Mouse (Mus musculus) forebrain, embryonic 13.5 days (tissue): ENCODE measurements at regions not wholly inside any gene's neighbourhood (a gene's known extent, or its start where the extent isn't known, plus 50 kb on each side); places are given as distances from the start of the nearest gene placed in this dataset.
"Not testable (repeated sequence)": the region's sequence is repeated elsewhere in the genome, so short reads cannot be mapped to it uniquely, and the experiment has no call there.

Experiments used
- ATAC-seq: fragments of 200-750 bp; cut with Nextera tagmentation; 2 replicates; pipeline ENCODE4 v1.8.0; 2017
- H3K27ac ChIP-seq: fragments of 300-500 bp; sonication (generic); 2 replicates; pipeline ENCODE4 v1.5.1; 2015; ENCODE audit warnings: inconsistent platforms, mild to moderate bottlenecking, moderate library complexity
- H3K27me3 ChIP-seq: fragments of 300-500 bp; sonication (generic); 2 replicates; pipeline ENCODE4 v1.6.1; 2015; ENCODE audit warnings: mild to moderate bottlenecking, inconsistent platforms
- H3K36me3 ChIP-seq: fragments of 300-500 bp; sonication (generic); 2 replicates; pipeline ENCODE4 v1.6.1; 2015; ENCODE audit warnings: mild to moderate bottlenecking, inconsistent platforms; ENCODE audit not compliant: poor library complexity, severe bottlenecking
- H3K4me1 ChIP-seq: fragments of 300-500 bp; sonication (generic); 2 replicates; pipeline ENCODE4 v1.6.1; 2015; ENCODE audit warnings: inconsistent platforms
- H3K4me2 ChIP-seq: fragments of 300-500 bp; sonication (generic); 2 replicates; pipeline ENCODE4 v1.6.1; 2015; ENCODE audit warnings: inconsistent platforms, mild to moderate bottlenecking, moderate library complexity
- H3K4me3 ChIP-seq: fragments of 300-500 bp; sonication (generic); 2 replicates; pipeline ENCODE4 v1.5.1; 2015; ENCODE audit warnings: mild to moderate bottlenecking, inconsistent platforms
- H3K9ac ChIP-seq: fragments of 300-500 bp; sonication (generic); 2 replicates; pipeline ENCODE4 v1.6.1; 2015; ENCODE audit warnings: mild to moderate bottlenecking, inconsistent platforms
- H3K9me3 ChIP-seq: fragments of 300-500 bp; sonication (generic); replicated peaks from 2 replicates; pipeline ENCODE4 v1.6.1; 2016; ENCODE audit warnings: inconsistent platforms
- WGBS: fragments of 180-500 bp; shearing (Covaris S2); methylation state at CpG from one replicate; pipeline ENCODE4 v1.1.7; 2015; 5-methylcytosine and 5-hydroxymethylcytosine counted together

DNA sequence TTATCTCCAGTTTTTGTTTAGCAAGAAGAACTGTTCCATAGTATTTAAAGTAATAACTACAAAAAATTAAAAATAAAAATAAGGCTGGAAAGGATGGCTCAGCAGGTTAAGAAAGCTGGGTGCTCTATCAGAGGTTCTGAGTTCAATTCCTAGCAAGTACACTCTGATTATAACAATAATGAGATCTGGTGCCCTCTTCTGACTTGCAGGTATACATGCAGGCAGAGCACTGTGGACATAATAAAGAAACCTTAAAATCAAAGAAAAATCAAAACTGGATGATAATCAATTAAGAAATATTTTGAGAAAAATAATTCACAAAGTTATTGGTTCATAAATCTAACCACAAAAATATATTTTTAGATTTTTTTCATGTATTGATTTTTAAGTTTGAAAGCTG lies 346.7 kb upstream of the Cdh8 start:
- no peak for ATAC-seq

DNA sequence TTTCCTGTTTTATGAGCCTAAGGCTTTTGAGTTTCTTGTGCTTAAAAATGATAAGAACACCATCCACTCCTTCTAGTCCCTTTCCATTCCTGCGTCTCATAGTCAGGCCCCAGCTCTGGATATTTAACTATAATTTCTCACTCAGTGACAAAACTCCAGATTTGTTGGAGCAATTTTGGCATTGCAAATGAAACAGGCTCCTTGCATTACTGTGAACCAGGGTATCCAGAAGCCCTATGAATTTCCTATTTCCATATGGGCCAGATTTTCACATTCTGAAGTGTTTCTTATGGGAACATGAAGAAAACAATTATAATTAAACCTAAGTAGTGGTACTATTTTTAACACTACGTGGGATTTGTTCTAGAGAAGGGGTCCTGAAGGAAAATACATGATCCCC lies 319.9 kb upstream of the Cdh8 start:
- H3K9ac ChIP-seq, result no peak overlapping the region

More for the DNA sequence above, 346.7 kb upstream of the Cdh8 start:
- Histone ChIP-seq H3K4me1 (no peaks in the 10 kb centered on the region), H3K36me3 (no peaks in the 10 kb centered on the region), H3K9me3 (no peaks in the 10 kb centered on the region), H3K9ac (no peak overlapping the region), H3K27me3 (no peaks in the 10 kb centered on the region), H3K4me2 (no peak overlapping the region), H3K27ac (no peak overlapping the region), H3K4me3 (no peak overlapping the region)

DNA sequence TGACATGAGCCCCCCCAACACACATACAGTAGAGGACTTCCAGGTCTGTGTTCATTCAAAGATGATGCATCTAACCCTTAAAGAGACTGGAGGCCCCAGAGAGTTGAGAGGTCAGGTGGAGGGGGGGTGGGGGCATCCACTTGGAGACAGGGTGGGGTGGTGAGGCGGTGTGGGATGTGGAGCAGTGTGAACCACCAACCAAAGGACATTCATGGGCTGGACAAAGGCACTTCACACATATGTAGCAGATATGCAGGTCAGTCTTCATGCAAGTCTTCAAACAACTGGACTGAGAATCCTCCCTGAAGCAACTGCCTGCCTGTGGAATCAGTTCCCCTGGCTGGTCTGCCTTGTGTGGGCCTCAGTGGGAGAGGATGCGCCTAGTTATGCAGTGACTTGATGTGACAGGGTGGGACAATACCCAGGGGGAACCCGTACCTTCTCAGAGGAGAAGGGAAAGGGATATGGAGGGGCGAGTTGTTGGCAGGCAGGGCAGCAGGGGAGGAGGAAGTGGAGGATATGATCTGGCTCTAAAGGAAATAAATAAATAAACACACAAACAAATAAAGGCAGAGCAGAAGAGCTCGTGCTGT lies 308.5 kb upstream of the Cdh8 start:
- no peaks in the 10 kb centered on the region for H3K9me3 ChIP-seq
- no peak overlapping the region for H3K9ac ChIP-seq
- 0 out of 2 replicates have a peak, but pooled peaks have one; percentile 30 for ATAC-seq
- H3K27ac ChIP-seq, result no peak overlapping the region
- no peaks in the 10 kb centered on the region for H3K36me3 ChIP-seq
- H3K27me3 ChIP-seq, result no peaks in the 10 kb centered on the region
- H3K4me1 ChIP-seq, result no peaks in the 10 kb centered on the region
- H3K4me3 ChIP-seq, result no peak overlapping the region
- H3K4me2 ChIP-seq, result no peak overlapping the region
- 81% methylated on average over 5 of the region's 5 CpGs for WGBS

More for the DNA sequence above, 319.9 kb upstream of the Cdh8 start:
- Histone ChIP-seq H3K27ac (no peak overlapping the region), H3K36me3 (no peaks in the 10 kb centered on the region), H3K4me2 (no peak overlapping the region), H3K4me3 (no peak overlapping the region), H3K4me1 (no peaks in the 10 kb centered on the region), H3K27me3 (no peaks in the 10 kb centered on the region), H3K9me3 (no peaks in the 10 kb centered on the region)
- ATAC-seq, result no peak; the same call in 1 of the 2 replicates
- WGBS, result 90% methylated on average over 2 of the region's 2 CpGs

DNA sequence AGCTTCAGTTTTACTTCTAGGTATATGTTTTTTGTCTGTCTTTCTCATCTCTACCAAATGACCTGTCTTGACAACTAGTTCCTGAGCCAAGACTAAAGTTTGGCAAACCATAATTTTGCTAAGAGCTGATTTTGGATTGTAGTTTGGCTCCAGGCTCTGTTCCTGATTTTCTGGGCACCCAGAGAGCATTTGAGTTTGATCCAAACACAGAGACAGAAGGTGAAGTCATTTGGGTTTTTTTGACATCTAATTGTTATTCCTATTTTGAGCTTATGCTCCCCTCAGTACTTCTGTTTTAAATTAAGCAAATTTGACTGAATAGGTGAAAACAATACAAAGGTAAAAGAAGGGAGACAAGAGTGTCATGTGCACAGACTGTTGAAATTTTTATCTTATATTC lies 302.7 kb upstream of the Cdh8 start:
- no peaks in the 10 kb centered on the region for H3K27me3 ChIP-seq
- H3K9me3 ChIP-seq, result no peaks in the 10 kb centered on the region
- no peak for ATAC-seq
- no peak overlapping the region for H3K27ac ChIP-seq
- H3K36me3 ChIP-seq, result no peaks in the 10 kb centered on the region
- H3K4me3 ChIP-seq, result no peak overlapping the region
- H3K4me1 ChIP-seq, result no peaks in the 10 kb centered on the region
- H3K4me2 ChIP-seq, result no peak overlapping the region
- no peak overlapping the region for H3K9ac ChIP-seq

DNA sequence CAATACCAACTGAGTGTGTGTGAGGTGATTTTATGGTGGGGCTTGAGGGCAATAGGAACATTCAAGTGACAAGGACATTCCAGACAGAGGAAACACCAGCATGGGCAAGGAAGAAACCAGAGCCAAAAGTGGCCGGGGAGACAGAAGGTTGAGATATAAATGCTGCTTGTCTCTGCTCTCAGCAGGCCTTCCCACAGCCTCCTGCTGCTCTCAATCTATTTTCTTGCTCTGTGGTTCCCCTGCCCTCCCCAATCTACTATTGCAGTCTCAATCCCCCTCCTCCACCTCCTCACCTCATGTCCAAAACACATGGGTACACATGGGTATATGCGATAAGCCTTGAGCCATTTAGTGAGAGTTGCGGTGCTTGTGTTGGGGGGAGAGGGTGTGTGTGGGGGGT lies 265.4 kb upstream of the Cdh8 start:
- Histone ChIP-seq H3K9ac (no peak overlapping the region), H3K9me3 (no peaks in the 10 kb centered on the region), H3K27me3 (0 out of 2 replicates have a peak, but pooled peaks cover 3% of the 10 kb centered on the region), H3K27ac (no peak overlapping the region), H3K4me1 (peaks cover 6% of the 10 kb centered on the region; the same call in 1 of the 2 replicates), H3K4me3 (no peak overlapping the region), H3K4me2 (no peak overlapping the region), H3K36me3 (no peaks in the 10 kb centered on the region)
- no peak for ATAC-seq
- 69% methylated on average over 3 of the region's 3 CpGs for WGBS

DNA sequence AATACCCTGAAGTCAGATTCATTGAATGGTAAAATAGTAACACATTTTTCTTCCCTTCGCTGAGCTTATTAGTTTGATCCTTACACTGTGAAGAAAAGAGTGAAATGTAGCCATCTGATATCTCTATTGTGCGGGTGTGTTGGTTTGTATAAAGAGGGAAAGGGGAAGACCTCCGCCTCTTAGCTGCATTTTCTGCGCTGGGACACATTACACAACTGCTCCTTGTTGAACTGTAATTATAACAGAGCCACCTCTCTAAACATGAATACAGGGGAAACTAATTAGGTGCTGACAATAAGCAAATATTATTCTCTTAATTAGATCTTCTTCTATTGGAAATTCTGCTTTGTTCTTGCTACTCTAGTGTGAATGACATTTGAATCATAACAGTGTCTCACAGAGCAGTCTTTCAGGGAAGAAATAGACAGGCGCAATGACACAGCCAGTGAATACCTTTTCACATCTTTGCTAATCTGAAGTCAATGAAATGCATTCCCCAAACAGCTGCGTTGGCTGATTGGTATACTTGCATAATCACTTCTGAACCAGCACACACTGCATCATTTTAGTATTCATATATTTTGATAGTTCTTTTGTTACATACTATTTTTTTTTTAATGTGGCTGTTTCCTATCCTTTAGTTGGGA lies 263.1 kb upstream of the Cdh8 start:
- not testable (repeated sequence) for H3K4me2 ChIP-seq, H3K27me3 ChIP-seq, H3K4me1 ChIP-seq, H3K27ac ChIP-seq, H3K4me3 ChIP-seq, H3K9ac ChIP-seq, H3K9me3 ChIP-seq, H3K36me3 ChIP-seq
- peak; percentile 89 for ATAC-seq
- 11% methylated on average over 6 of the region's 6 CpGs for WGBS

DNA sequence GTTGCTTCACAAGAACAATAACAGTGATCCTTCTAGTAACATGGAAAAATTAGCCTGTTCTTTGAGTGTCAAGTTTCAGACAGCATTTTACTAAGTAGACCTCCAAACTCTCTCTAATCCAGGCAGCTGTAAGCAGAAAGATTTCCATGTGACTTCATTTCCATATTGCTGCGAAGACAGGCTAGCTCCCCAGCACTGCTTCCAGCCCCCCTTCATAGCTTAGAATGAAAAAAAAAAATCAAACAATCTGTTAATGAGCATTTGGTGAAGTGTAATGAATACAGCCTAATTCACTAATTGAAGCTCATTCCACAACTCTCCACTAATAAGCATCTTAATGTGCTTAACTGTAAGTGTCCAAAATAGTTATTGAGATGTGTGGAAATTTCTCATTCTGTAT lies 251.4 kb upstream of the Cdh8 start:
- 13% methylated on average over 1 of the region's 1 CpGs for WGBS
- not testable (repeated sequence) for H3K9me3 ChIP-seq, H3K36me3 ChIP-seq, H3K4me3 ChIP-seq, H3K4me1 ChIP-seq, H3K27ac ChIP-seq, H3K9ac ChIP-seq, H3K27me3 ChIP-seq, H3K4me2 ChIP-seq
- peak; percentile 93 for ATAC-seq

DNA sequence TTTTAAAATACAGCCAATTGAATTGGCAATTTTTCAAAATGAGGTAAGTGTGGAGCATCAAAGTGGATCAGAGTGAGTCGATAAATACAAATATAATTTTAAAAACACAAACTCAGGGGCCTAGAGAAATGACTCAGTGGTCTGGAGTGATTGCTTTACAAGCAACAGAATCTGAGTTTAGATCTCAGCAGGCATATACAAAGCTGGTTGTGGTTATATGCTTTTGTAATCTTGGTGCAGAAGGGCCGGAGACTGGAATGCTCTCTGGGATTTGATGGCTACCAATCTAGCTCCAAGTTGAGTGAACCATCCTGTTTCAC lies 235.0 kb upstream of the Cdh8 start:
- H3K36me3 ChIP-seq, result no peaks in the 10 kb centered on the region
- ATAC-seq, result peak; percentile 48; the same call in 1 of the 2 replicates
- no peaks in the 10 kb centered on the region for H3K9me3 ChIP-seq
- no peak overlapping the region for H3K27ac ChIP-seq
- no peaks in the 10 kb centered on the region for H3K4me1 ChIP-seq
- no peak overlapping the region for H3K4me3 ChIP-seq
- H3K4me2 ChIP-seq, result no peak overlapping the region
- H3K9ac ChIP-seq, result no peak overlapping the region
- whole genome bisulfite sequencing, result 71% methylated on average over 2 of the region's 2 CpGs
- H3K27me3 ChIP-seq, result no peaks in the 10 kb centered on the region

DNA sequence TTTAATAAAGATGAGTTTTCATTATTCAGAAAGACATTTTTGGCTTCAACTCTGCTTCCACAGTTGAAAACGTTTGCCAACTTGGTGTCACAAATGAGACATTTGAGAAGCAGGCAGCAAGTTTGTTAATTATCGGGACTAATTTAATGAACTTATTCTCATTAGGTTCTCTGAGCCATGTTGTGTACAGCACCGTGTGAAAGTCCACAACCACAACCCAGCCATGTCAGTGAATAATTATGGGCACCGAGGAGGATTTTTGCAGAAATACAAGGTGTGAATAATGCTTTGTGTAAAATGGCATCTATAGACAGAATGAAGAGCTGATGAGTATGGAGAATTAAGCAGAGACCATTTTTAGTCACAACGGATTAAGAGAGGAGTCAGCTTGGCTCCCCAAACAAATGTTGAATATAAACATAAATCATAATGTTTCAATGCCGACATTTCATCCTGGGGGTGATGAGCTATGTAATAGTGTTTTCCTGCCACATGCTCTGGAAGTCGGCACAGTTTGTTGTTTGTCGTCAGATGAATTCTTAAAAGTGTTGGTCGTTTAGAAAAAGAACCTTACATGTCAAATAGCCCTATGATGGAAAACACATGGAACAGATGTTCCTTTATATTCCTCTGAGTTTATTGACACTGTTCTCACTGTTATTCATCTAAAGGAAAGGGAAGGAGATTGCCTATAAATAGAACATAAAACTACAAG lies 234.5 kb upstream of the Cdh8 start:
- H3K9me3 ChIP-seq, result no peaks in the 10 kb centered on the region
- WGBS, result 56% methylated on average over 9 of the region's 9 CpGs
- no peak overlapping the region for H3K4me3 ChIP-seq
- ATAC-seq, result peak; percentile 92
- H3K36me3 ChIP-seq, result no peaks in the 10 kb centered on the region
- H3K4me2 ChIP-seq, result no peak overlapping the region
- no peaks in the 10 kb centered on the region for H3K4me1 ChIP-seq
- no peaks in the 10 kb centered on the region for H3K27me3 ChIP-seq
- H3K27ac ChIP-seq, result no peak overlapping the region
- H3K9ac ChIP-seq, result no peak overlapping the region

DNA sequence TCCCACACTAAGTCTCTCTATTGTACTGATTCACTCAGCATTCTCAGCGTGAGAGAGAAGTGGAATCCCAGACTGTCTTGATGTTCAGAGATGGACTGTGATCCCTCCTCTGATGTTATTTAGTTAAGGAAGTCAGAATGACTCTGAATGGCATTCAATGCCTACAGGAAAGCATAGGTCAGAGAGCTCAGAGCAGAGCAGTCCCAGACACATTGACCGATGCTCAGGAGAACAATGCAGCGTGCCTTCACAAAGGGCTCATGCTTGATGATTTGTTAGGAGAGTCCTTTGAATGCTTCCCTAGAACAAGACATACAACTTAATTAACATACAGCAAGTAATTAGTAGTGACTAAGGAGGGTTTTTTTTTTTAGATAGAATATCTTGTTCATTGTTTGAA lies 224.3 kb upstream of the Cdh8 start:
- no peaks in the 10 kb centered on the region for H3K36me3 ChIP-seq
- no peaks in the 10 kb centered on the region for H3K9me3 ChIP-seq
- H3K27me3 ChIP-seq, result no peaks in the 10 kb centered on the region
- H3K4me2 ChIP-seq, result no peak overlapping the region
- no peak overlapping the region for H3K9ac ChIP-seq
- H3K27ac ChIP-seq, result no peak overlapping the region
- H3K4me3 ChIP-seq, result no peak overlapping the region
- WGBS, result 6% methylated on average over 3 of the region's 3 CpGs
- no peak for ATAC-seq
- peaks cover 3% of the 10 kb centered on the region; the same call in 1 of the 2 replicates for H3K4me1 ChIP-seq

DNA sequence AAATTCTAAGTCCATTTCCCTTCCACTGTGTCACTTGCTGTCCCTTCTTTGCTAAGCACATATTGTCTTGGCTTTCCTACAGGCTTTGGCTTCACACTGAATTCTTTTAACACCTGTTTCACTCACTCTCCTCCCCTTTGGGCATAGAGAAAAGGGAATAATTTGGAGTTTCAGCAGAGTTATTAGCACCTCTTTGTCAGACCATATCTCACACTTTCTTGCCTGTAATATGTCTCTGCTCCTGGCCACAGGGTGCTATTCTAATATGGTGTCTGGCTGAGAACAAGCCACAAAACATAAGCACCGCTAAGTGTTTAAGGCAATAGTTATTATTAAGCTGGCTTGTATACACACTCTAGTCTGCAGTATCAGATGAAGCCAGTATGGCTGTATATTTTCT lies 214.7 kb upstream of the Cdh8 start:
- not testable (repeated sequence) for H3K36me3 ChIP-seq, H3K9me3 ChIP-seq, H3K4me2 ChIP-seq, H3K27me3 ChIP-seq, H3K4me1 ChIP-seq, H3K27ac ChIP-seq, H3K4me3 ChIP-seq, H3K9ac ChIP-seq
- WGBS, result 79% methylated on average over 1 of the region's 1 CpGs
- peak; percentile 84 for ATAC-seq

DNA sequence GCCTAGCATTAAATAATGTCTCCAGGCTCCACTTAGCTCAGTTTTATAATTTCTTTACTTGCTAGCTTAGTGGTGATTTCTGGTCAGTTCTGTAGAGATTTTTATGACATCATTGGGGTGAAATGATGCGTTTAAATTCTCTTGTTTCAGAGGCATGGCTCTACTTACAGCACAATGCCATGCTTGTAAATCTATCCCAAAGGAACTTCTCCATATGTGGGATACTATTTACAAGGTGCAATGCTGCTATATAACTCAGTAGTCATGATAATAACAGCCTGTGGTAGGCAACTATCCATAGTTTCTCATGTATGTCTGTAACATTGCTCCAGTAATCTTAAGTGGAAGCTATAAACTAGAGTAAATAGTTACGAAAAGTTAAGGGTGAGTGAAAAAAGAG lies 205.4 kb upstream of the Cdh8 start:
- no peaks in the 10 kb centered on the region for H3K4me1 ChIP-seq
- 64% methylated on average over 2 of the region's 2 CpGs for WGBS

DNA sequence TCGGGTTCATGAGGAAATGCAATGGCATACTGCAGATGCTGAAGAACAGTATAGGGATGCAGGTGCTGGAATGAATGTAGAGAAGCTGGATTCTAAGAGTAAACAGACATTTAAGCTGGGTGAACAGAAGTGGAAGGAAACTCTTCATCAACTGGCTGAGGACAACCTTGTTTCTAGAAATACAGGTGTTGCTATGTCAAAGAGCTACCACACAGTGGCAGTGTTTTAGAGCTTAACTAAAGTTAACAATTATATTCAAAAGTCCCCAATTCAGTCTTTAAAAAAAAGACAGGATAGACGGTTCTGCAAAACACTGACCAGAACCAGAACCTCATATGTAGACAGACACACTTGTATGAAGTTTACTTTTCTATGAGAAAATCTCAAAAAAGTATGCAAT lies 188.1 kb upstream of the Cdh8 start:
- H3K4me1 ChIP-seq, H3K36me3 ChIP-seq, H3K4me3 ChIP-seq, H3K9ac ChIP-seq, H3K27ac ChIP-seq, H3K27me3 ChIP-seq, H3K9me3 ChIP-seq, H3K4me2 ChIP-seq, ATAC-seq: not testable (repeated sequence)
- WGBS, result 55% methylated on average over 2 of the region's 2 CpGs

More for the DNA sequence above, 205.4 kb upstream of the Cdh8 start:
- ATAC-seq, result no peak
- Histone ChIP-seq H3K36me3 (no peaks in the 10 kb centered on the region), H3K27me3 (no peaks in the 10 kb centered on the region), H3K4me3 (no peak overlapping the region), H3K27ac (no peak overlapping the region), H3K4me2 (no peak overlapping the region), H3K9ac (no peak overlapping the region), H3K9me3 (no peaks in the 10 kb centered on the region)
